Mouse (Mus musculus) hindbrain, embryonic 12.5 days (tissue): ENCODE measurements around the gene Polr2l. TPM values are rescaled to one million over a fixed set of nuclear protein-coding genes. Genes with fewer than 3 reads are reported as not detected.

ENCODE experiments used
- ATAC-seq: fragments of 200-750 bp; cut with Nextera tagmentation; 2 replicates; pipeline ENCODE4 v1.8.0; 2017; ENCODE audit warnings: moderate TSS enrichment; ENCODE audit not compliant: low FRiP score
- H3K27ac ChIP-seq: fragments of 300-500 bp; sonication (generic); 2 replicates; pipeline ENCODE4 v1.5.1; 2016; ENCODE audit warnings: mild to moderate bottlenecking
- H3K27me3 ChIP-seq: fragments of 300-500 bp; sonication (generic); 2 replicates; pipeline ENCODE4 v1.6.1; 2016; ENCODE audit warnings: mild to moderate bottlenecking
- H3K36me3 ChIP-seq: fragments of 300-500 bp; sonication (generic); 2 replicates; pipeline ENCODE4 v1.6.1; 2016; ENCODE audit warnings: mild to moderate bottlenecking
- H3K4me1 ChIP-seq: fragments of 300-500 bp; sonication (generic); 2 replicates; pipeline ENCODE4 v1.6.1; 2016
- H3K4me2 ChIP-seq: fragments of 300-500 bp; sonication (generic); replicated peaks from 2 replicates; pipeline ENCODE4 v1.6.1; 2016; ENCODE audit warnings: mild to moderate bottlenecking
- H3K4me3 ChIP-seq: fragments of 300-500 bp; sonication (generic); 2 replicates; pipeline ENCODE4 v1.5.1; 2016; ENCODE audit warnings: mild to moderate bottlenecking
- H3K9ac ChIP-seq: fragments of 300-500 bp; sonication (generic); 2 replicates; pipeline ENCODE4 v1.6.1; 2016; ENCODE audit warnings: mild to moderate bottlenecking, moderate library complexity
- H3K9me3 ChIP-seq: fragments of 300-500 bp; sonication (generic); replicated peaks from 2 replicates; pipeline ENCODE4 v1.6.1; 2016; ENCODE audit warnings: mild to moderate bottlenecking
- WGBS: fragments of 180-500 bp; shearing (Covaris S2); methylation state at CpG from one replicate; pipeline ENCODE4 v1.1.7; 2016; 5-methylcytosine and 5-hydroxymethylcytosine counted together
- polyA plus RNA-seq: library from polyadenylated mRNA; unstranded; fragments of >200 nt; fragmentation: Nextera tagmentation; extraction: Ambion mirVana; gene quantifications from 2 replicates; pipeline ENCODE4 v1.2.1, GENCODE M21; 2016

The Polr2l gene
- polyA plus RNA-seq, 1 experiment from 2014 or later: 69.0 TPM

DNA sequence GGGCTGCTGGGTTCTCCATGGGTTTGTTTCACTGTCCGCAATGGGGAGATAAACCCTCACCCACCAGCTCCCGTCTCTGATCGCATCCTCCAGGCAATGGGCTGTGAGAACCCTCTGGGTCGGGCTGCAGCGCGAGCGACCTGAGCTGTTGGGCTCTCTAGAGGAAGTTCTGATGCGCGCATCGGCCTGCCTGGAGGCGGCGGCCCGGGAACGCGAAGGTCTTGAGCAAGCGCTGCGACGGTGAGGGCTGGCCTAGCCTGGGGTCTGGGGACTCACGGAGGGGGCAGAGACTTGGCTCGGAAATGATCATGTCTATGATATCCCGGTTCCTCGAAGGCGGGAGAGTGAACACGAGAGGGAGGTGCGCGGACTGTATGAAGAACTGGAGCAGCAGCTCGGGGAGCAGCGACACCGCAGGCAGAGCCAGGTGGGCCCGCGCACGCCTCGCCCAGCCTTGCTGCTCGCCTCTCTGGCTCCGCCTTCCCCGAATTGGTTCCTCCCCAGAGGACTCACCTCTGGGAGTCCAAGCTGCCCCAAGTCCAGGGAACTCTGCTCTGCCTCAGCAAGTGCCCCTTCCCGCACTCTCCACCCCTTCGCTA is 10.2 kb downstream of the Polr2l start:
- Histone ChIP-seq H3K9ac (peak overlapping the region; percentile 9), H3K4me3 (peak overlapping the region; percentile 10), H3K27ac (no peak overlapping the region), H3K36me3 (peaks cover 4% of the 10 kb centered on the region; the same call in 1 of the 2 replicates), H3K4me2 (peak overlapping the region; percentile 40), H3K9me3 (no peaks in the 10 kb centered on the region), H3K27me3 (peaks cover 72% of the 10 kb centered on the region), H3K4me1 (peaks cover 47% of the 10 kb centered on the region)
- ATAC-seq: no peak
- 2% methylated on average over 38 of the region's 38 CpGs for WGBS

DNA sequence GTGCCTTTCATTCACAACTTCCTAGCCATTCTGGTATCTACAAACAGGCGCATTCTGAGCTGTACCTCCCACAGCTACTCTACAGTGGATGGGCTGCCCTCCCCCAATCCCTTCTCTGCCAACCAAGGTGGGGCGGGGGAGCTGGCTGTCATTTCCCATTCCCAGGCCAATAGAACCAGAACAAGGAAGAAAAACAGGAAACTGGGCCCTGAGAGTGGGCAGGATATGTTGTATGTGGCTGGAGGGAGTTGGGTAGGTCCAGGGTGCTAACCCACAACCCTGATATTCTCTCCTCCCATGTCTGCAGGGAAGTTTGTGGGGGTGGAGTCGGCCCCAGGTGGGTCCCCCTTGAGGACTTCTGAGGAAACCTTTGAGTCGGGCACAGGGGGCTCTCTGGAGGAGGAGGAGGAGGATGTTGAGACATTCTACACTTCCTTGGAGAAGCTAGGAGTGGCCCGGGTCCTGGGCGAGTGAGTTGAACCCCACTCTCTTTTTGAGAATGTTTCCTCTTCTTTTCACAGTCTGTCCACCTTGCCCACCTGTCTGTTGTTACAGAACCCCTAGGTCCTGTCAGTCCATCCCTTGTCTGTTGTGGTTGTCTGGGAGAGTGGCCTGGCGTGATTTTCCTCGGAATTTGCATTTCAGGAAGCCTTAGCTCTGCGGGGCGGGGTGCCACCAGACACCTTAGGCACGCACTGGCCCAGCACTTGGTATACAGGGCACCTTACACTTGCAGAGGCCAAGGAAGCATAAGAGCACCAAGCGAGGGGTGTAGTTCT is 10.9 kb downstream of the Polr2l start:
- no peak for ATAC-seq
- peaks cover 40% of the 10 kb centered on the region for H3K4me1 ChIP-seq
- H3K9me3 ChIP-seq: no peaks in the 10 kb centered on the region
- no peaks in the 10 kb centered on the region; the same call in 1 of the 2 replicates for H3K36me3 ChIP-seq
- no peak overlapping the region for H3K4me3 ChIP-seq
- H3K4me2 ChIP-seq: peak overlapping the region; percentile 40; the same call in 1 of the 2 replicates
- peak overlapping the region; percentile 8; the same call in 1 of the 2 replicates for H3K9ac ChIP-seq
- peaks cover 79% of the 10 kb centered on the region for H3K27me3 ChIP-seq
- 17% methylated on average over 12 of the region's 12 CpGs for WGBS
- no peak overlapping the region for H3K27ac ChIP-seq

DNA sequence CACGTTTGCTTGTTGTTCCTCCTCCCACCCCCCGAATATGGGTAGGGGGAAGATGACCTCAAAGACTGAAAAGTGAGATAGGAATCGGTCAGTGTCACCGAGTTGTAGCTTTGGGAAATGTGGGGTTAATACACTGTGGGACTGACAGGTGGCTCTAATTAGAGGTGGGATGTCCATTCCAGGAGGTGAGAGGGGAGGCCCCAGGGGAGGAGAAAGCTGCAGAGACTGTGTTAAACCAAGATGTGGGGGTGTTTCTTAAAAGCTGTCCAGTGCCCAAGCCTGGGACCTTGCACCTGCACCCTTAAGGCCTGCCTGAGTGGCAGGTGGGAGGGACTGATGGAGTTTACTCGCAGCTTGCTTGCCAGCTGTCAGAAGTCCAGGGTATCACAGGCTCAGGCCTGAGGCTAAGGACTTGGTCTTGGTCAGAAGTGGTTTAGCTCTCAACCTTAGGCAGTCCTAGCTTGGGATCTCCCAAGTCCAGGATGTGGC is 12.6 kb downstream of the Polr2l start:
- peak overlapping the region; percentile 54; the same call in 1 of the 2 replicates for H3K9ac ChIP-seq
- H3K9me3 ChIP-seq: no peaks in the 10 kb centered on the region
- WGBS: 21% methylated on average over 5 of the region's 5 CpGs
- peak overlapping the region; percentile 35; the same call in 1 of the 2 replicates for H3K4me3 ChIP-seq
- H3K4me1 ChIP-seq: peaks cover 28% of the 10 kb centered on the region
- H3K27ac ChIP-seq: no peak overlapping the region
- no peak for ATAC-seq
- peak overlapping the region; percentile 59; the same call in 1 of the 2 replicates for H3K4me2 ChIP-seq
- H3K36me3 ChIP-seq: peaks cover 4% of the 10 kb centered on the region; the same call in 1 of the 2 replicates
- peaks cover 91% of the 10 kb centered on the region for H3K27me3 ChIP-seq

DNA sequence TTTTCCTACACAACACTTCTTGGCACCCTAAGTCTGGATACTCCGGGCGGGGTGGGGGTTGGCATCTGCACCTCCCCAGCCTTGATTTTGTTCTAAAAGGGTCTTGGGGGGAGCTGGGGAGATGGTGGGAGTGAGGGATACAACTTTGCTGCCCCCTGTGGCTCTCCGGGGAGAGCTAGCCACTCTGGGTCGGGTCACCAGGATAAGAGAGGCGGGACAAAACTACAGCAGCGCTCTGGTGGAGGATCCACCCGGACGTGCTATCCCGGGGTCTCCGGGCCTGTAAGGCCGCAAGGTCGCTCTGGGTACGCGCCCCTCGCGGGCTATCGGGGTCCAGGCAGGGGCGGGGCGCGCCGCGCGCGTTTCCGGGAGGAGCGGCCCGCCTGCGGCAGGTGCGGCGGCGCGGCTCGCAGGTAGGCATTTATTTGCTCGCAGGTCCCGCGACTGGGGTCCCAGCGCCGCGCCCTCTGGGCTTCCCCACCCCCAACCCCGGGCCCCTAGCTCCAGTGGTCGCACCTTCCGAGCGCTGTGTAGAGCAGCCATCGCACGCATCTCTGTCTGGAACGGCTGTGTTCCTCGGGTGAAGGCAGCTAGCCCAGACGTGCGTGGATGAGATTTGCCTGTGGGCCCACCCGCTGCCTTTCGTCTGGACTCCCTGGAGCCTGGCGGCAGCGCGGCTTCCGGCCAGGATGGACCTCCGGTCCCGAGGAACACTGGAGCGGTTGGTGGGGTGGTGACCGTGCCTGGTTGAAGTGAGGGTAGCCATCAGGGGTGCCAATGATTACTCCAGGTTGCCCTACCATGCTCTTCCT is 13.2 kb downstream of the Polr2l start:
- H3K36me3 ChIP-seq: peaks cover 4% of the 10 kb centered on the region; the same call in 1 of the 2 replicates
- WGBS: 3% methylated on average over 50 of the region's 59 CpGs
- no peak overlapping the region for H3K27ac ChIP-seq

DNA sequence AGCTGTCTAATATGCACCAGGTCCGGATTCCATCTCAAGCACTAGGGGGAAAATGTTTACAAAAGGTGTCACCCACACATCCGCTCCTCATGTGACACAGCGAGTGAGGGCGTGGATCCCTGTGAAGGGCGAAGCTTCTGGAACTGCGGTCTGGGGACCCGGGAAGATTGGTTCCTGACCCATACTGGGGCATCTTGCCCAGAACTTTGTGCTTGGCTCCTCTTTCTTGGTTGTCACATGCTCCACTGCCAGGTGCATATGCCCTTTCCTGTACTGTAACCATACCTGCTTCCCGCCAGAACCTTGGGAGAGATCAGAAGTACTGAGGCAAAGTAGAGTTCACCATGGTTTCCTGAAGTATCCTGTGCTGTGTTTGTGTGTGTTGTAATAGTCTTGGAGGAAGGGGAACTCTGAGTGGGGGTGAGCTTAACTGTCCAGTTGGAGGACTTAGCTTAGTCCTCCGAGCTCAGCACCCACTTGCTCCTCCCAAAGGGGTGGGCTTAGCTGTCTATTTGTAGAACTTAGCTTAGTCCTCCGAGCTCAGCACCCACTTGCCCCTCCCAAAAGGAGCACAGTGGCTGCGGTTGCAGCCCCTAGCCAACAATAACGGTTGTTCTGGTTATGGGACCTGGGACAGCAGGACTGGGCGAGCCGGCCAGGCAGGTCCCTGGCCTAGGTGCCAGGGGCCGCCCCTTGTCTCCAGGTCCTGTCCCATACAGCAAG is 14.4 kb downstream of the Polr2l start, which contains the start of gene Cracr2b:
TSS of gene Cracr2b (plus strand) at position 704 of the 723 bp plus-strand sequence.
- H3K27ac ChIP-seq: no peak within 1 kb of the TSS
- H3K9ac ChIP-seq: peak within 1 kb of the TSS; percentile 54
- WGBS: 72% methylated on average over 15 of the region's 15 CpGs
- H3K36me3 ChIP-seq: peaks cover 4% of the 10 kb centered on the region; the same call in 1 of the 2 replicates
- H3K4me3 ChIP-seq: peak within 1 kb of the TSS; percentile 35
- H3K27me3 ChIP-seq: peaks cover 86% of the 10 kb centered on the region
- H3K4me1 ChIP-seq: peaks cover 31% of the 10 kb centered on the region
- no peak for ATAC-seq
- no peaks in the 10 kb centered on the region for H3K9me3 ChIP-seq
- H3K4me2 ChIP-seq: peak within 1 kb of the TSS; percentile 59

More for the DNA sequence above, 13.2 kb downstream of the Polr2l start:
- Histone ChIP-seq H3K27me3 (peaks cover 96% of the 10 kb centered on the region), H3K4me3 (peak overlapping the region; percentile 35), H3K9me3 (no peaks in the 10 kb centered on the region), H3K9ac (peak overlapping the region; percentile 54), H3K4me2 (peak overlapping the region; percentile 59), H3K4me1 (peaks cover 22% of the 10 kb centered on the region)
- no peak for ATAC-seq

DNA sequence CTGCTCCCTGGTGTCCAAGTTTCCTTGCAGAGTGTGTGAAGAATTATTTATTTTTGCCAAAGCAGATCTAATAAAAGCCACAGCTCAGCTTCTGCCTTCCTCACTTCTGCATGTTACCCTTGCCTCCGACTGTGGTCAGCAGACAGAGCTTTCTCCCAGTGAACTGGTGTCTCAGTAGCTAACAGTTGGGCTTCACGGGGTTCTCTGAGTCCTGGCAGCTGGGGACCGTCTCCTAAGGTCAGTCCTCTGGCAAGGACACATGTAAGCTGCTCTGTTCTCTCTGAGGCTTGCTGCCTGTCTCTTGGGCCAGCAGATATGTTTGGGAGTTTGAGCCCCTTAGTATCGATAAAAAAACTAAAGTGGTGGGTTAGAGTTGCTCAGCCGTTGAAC is 14.9 kb downstream of the Polr2l start:
- no peaks in the 10 kb centered on the region for H3K9me3 ChIP-seq
- H3K36me3 ChIP-seq: peaks cover 4% of the 10 kb centered on the region; the same call in 1 of the 2 replicates
- H3K27me3 ChIP-seq: peaks cover 81% of the 10 kb centered on the region
- no peak overlapping the region for H3K4me3 ChIP-seq
- H3K4me2 ChIP-seq: no peak overlapping the region
- H3K4me1 ChIP-seq: peaks cover 27% of the 10 kb centered on the region
- WGBS: 68% methylated on average over 5 of the region's 5 CpGs
- ATAC-seq: no peak
- H3K27ac ChIP-seq: no peak overlapping the region
- no peak overlapping the region for H3K9ac ChIP-seq

DNA sequence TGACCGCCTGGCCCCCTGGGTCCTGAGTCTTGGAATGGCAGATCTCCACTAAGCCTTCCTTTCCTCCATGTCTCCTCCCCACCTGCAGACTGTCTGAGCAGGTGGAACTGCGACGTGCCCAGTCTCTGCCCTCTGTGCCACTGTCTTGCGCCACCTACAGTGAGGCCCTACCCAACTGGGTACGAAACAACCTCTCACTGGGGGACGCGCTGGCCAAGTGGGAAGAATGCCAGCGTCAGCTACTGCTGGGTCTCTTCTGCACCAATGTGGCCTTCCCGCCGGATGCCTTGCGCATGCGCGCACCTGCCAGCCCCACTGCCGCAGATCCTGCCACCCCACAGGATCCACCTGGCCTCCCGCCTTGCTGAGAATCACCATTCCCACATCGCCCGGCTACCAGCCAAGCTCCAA is 15.6 kb downstream of the Polr2l start:
- no peak for ATAC-seq
- no peaks in the 10 kb centered on the region for H3K9me3 ChIP-seq
- H3K4me1 ChIP-seq: peaks cover 27% of the 10 kb centered on the region
- no peak overlapping the region for H3K9ac ChIP-seq
- peaks cover 74% of the 10 kb centered on the region for H3K27me3 ChIP-seq
- no peak overlapping the region for H3K4me3 ChIP-seq
- H3K27ac ChIP-seq: no peak overlapping the region
- WGBS: 92% methylated on average over 17 of the region's 17 CpGs
- peaks cover 4% of the 10 kb centered on the region; the same call in 1 of the 2 replicates for H3K36me3 ChIP-seq
- H3K4me2 ChIP-seq: no peak overlapping the region

DNA sequence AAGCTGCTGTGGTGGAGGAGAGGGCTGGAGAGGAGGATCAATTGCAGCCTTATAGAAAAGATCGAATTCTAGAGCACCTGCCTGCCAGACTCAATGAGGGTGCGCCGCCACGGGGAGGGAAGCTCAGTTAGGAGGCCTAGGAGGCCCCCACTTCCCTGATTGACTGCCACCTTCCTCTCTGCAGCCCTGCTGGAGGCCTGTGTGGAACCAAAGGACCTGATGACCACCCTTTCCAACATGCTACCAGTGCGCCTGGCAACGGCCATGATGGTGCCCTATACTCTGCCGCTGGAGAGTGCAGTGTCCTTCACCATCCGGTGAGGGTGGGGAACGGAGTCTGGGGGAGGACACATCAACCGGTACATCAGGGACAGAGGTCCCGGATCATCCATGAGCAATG is 16.3 kb downstream of the Polr2l start:
- Histone ChIP-seq H3K9me3 (no peaks in the 10 kb centered on the region), H3K4me1 (peaks cover 27% of the 10 kb centered on the region), H3K9ac (no peak overlapping the region), H3K27me3 (peaks cover 67% of the 10 kb centered on the region), H3K4me3 (no peak overlapping the region), H3K27ac (no peak overlapping the region), H3K4me2 (no peak overlapping the region), H3K36me3 (peaks cover 4% of the 10 kb centered on the region; the same call in 1 of the 2 replicates)
- 94% methylated on average over 11 of the region's 11 CpGs for WGBS
- ATAC-seq: no peak

DNA sequence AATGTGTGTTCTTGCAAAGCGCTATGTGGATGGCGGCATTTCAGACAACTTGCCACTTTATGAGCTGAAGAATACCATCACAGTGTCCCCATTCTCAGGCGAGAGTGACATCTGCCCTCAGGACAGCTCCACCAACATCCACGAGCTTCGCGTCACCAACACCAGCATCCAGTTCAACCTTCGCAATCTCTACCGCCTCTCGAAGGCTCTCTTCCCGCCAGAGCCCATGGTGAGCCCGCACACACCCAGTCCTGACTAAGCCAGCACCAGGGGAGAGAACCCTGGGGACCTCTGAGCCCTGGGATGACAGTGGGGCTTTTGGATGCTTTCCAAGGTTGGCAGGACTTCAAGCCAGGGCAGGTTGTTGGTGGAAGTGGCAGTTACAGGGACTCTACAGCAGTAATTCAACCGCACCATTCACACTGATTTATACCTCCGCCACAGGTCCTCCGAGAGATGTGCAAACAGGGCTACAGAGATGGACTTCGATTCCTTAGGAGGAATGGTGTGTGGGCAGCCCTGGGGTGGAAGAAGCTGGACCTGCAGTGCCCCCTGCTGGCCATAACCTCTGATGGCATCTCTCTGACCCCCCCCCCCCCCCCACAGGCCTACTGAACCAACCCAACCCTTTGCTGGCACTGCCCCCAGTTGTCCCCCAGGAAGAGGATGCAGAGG is 16.8 kb downstream of the Polr2l start:
- Histone ChIP-seq H3K4me3 (no peak overlapping the region), H3K4me1 (peaks cover 27% of the 10 kb centered on the region), H3K9ac (no peak overlapping the region), H3K27me3 (peaks cover 62% of the 10 kb centered on the region), H3K4me2 (no peak overlapping the region), H3K9me3 (no peaks in the 10 kb centered on the region), H3K27ac (no peak overlapping the region), H3K36me3 (peaks cover 4% of the 10 kb centered on the region; the same call in 1 of the 2 replicates)
- ATAC-seq: no peak
- WGBS: 77% methylated on average over 15 of the region's 15 CpGs

DNA sequence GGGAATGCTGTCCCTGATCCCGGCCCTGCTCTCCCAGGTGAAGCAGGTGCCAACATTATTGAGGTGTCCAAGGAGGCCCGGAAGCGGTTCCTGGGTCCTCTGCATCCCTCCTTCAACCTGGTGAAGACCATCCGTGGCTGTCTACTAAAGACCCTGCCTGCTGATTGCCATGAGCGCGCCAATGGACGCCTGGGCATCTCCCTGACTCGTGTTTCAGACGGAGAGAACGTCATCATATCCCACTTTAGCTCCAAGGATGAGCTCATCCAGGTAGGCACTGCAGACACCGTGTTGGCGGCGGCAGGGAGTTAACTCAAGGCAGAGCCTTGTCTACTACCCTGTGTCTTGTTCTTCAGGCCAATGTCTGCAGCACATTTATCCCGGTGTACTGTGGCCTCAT is 17.7 kb downstream of the Polr2l start:
- Histone ChIP-seq H3K4me1 (peaks cover 25% of the 10 kb centered on the region), H3K9me3 (no peaks in the 10 kb centered on the region), H3K9ac (no peak overlapping the region), H3K27ac (no peak overlapping the region), H3K27me3 (peaks cover 53% of the 10 kb centered on the region), H3K4me2 (no peak overlapping the region), H3K4me3 (no peak overlapping the region), H3K36me3 (peaks cover 4% of the 10 kb centered on the region; the same call in 1 of the 2 replicates)
- ATAC-seq: no peak
- 91% methylated on average over 14 of the region's 14 CpGs for WGBS

DNA sequence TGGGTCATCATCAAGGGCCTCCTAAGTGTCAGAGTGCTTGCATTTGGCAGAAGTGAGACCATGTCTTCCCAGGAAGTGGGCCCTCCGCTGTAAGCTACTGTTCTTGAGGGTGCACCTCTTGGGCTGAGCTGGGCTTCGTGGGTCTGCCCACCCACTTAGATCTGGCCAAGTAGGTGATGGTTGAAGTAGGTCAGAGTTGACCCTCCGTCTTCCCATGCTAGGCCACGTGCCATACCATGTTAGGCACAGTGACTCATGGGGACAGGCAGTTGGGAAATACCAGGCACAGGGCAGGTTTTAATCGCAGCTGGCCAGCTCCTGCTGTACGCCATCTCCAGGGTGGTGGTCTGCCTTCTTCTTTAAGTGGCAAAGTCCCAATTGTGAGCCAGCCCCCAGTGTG is 18.2 kb downstream of the Polr2l start:
- peaks cover 48% of the 10 kb centered on the region for H3K27me3 ChIP-seq
- no peaks in the 10 kb centered on the region for H3K9me3 ChIP-seq
- no peak overlapping the region for H3K27ac ChIP-seq
- peaks cover 9% of the 10 kb centered on the region for H3K36me3 ChIP-seq
- H3K9ac ChIP-seq: no peak overlapping the region
- no peak for ATAC-seq
- WGBS: 95% methylated on average over 6 of the region's 6 CpGs
- no peak overlapping the region; the same call in 1 of the 2 replicates for H3K4me2 ChIP-seq
- H3K4me3 ChIP-seq: no peak overlapping the region
- H3K4me1 ChIP-seq: peaks cover 20% of the 10 kb centered on the region
